Comparison of ENCODE assay signal across 9 mouse cellular contexts in the genomic region with DNA sequence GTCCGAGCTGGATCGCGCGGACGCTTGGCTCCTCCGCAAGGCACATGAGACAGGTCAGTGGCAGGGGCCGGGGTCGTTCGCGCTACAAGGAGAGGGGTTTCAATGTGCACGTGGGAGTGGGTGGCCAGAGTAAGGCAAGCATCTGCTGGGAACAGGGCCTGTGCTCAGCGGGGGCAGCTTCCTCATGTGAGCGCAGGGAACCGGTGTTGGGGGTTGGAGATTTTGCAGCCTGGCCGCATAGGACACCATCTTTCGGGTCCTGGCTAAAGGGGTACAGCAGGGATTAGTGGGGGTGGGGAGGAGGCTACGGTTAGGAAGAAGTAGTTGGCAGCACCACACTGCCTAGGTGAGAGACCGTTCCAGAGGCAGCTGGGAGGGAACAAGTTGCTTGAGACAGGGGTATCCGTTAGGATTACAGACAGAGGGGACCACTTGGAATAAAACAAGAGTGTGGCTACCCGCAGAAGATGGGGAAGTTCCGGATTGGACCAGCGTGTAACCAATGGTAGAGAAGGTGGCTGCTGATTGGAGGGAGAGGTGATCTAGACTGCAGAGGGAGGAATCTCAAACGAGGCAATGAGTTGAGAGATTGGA. TPM values are rescaled to one million over a fixed set of nuclear protein-coding genes. Genes with fewer than 3 reads are reported as not detected.
DNase-seq lines count a peak whose midpoint lies in the region; ATAC-seq and TF ChIP-seq lines count a peak whose summit lies in the region.
"Had no signal": no experiment of that assay in that cellular context is flagged by ENCODE, and none has a peak within 500 bp of the region (broad histone marks: within the 10 kb centered on the region; RNA-seq: fewer than 3 reads in every experiment).

No protein-coding gene starts in this region.

- H3K9me3 ChIP-seq in intestine, postnatal 0 days (ENCODE audit: control insufficient read depth) = no peaks in the 10 kb centered on the region
- H3K9me3 ChIP-seq in midbrain, embryonic 10.5 days (replicated peaks) = no peaks in the 10 kb centered on the region

- peak; percentile 57 for ATAC-seq in granulocyte monocyte progenitor cell, adult 5-6 weeks (replicated peaks; ENCODE audit: poor library complexity, severe bottlenecking)
- ATAC-seq in intestine, postnatal 0 days = peak; percentile 10

- peak overlapping the region; percentile 90 for H3K4me3 ChIP-seq in intestine, postnatal 0 days (ENCODE audit: low read depth, low read length)
- H3K4me3 ChIP-seq in midbrain, embryonic 10.5 days = peak overlapping the region; percentile 73
- H3K4me3 ChIP-seq in thymus, adult 2 months (ENCODE audit: control insufficient read depth, insufficient read depth, low read length) = peak overlapping the region; percentile 80

- no peak for TF ChIP-seq CTCF in intestine, postnatal 0 days (IDR thresholded peaks at IDR 0.05; ENCODE audit: low read depth)
- no peak for TF ChIP-seq CTCF in thymus, adult 2 months (IDR thresholded peaks at IDR 0.05; ENCODE audit: borderline replicate concordance, control insufficient read depth, extremely low read depth, insufficient read depth, low read length, poor library complexity)

- peaks cover 9% of the 10 kb centered on the region; the same call in 1 of the 2 replicates for H3K36me3 ChIP-seq in intestine, postnatal 0 days (ENCODE audit: control insufficient read depth, insufficient read depth)
- peaks cover 25% of the 10 kb centered on the region for H3K36me3 ChIP-seq in midbrain, embryonic 10.5 days
- H3K36me3 ChIP-seq in thymus, adult 2 months (ENCODE audit: control insufficient read depth, insufficient read depth, low read length) = no peaks in the 10 kb centered on the region

- H3K27me3 ChIP-seq in intestine, postnatal 0 days (replicated peaks; ENCODE audit: control insufficient read depth, insufficient read depth, low read length) = no peaks in the 10 kb centered on the region
- 0 out of 2 replicates have a peak, but pooled peaks cover 7% of the 10 kb centered on the region for H3K27me3 ChIP-seq in midbrain, embryonic 10.5 days (ENCODE audit: low read depth, poor library complexity, severe bottlenecking)
- H3K27me3 ChIP-seq in thymus, adult 2 months (ENCODE audit: control insufficient read depth, insufficient read depth, low read length) = no peaks in the 10 kb centered on the region

- peak overlapping the region; percentile 98 for H3K4me2 ChIP-seq in intestine, postnatal 0 days (replicated peaks; ENCODE audit: low read depth)

- WGBS in intestine, postnatal 0 days = under 1% methylated on average over 23 of the region's 23 CpGs
- under 1% methylated on average over 23 of the region's 23 CpGs for WGBS in midbrain, embryonic 10.5 days
- WGBS in thymus, adult 2 months = 1% methylated on average over 23 of the region's 23 CpGs

- H3K27ac ChIP-seq in intestine, postnatal 0 days (ENCODE audit: low read depth, low read length) = peak overlapping the region; percentile 35; the same call in 1 of the 2 replicates
- H3K27ac ChIP-seq in midbrain, embryonic 10.5 days (replicated peaks) = peak overlapping the region; percentile 81
- H3K27ac ChIP-seq in thymus, adult 2 months (ENCODE audit: control insufficient read depth, insufficient read depth, low read length) = no peak overlapping the region

- intact Hi-C loops in left cerebral cortex, postnatal 36 days (cut with DNase I) = loop anchor here (10.0 kb wide), 1 partner anchor 158 kb away; no protein-coding TSS in a partner anchor

- H3K4me1 ChIP-seq in intestine, postnatal 0 days (replicated peaks; ENCODE audit: control insufficient read depth, insufficient read depth, low read length) = no peaks in the 10 kb centered on the region; the same call in 1 of the 2 replicates
- peaks cover 19% of the 10 kb centered on the region for H3K4me1 ChIP-seq in midbrain, embryonic 10.5 days
- H3K4me1 ChIP-seq in thymus, adult 2 months (replicated peaks; ENCODE audit: control insufficient read depth, insufficient read depth, low read length) = peaks cover 12% of the 10 kb centered on the region

- DNase-seq in thymus, adult 18-20 months = peak; percentile 25 to 39
- DNase-seq in thymus, postnatal 4 days = no peak
- DNase-seq in cerebellum, postnatal 36 days = peak; percentile 53 to 59
- DNase-seq in left cerebral cortex, postnatal 36 days (ENCODE audit: low spot score in 2 of 2) = peak; percentile 59 to 71
- peak; percentile 67 for DNase-seq in midbrain, embryonic 10.5 days (ENCODE audit: low spot score)
- peak; percentile 46 for DNase-seq in thymus, adult 2 months

- TF ChIP-seq POLR2A in thymus, adult 2 months (IDR thresholded peaks at IDR 0.05; ENCODE audit: control insufficient read depth, extremely low read depth, insufficient read depth, low read length, poor library complexity) = no peak

- H3K9ac ChIP-seq in intestine, postnatal 0 days (ENCODE audit: low read depth, low read length) = peak overlapping the region; percentile 58

RNA-seq across cellular contexts. Expression of a gene that starts 0.6 kb away (rescaled TPM):
- total RNA-seq in granulocyte monocyte progenitor cell, adult 5-6 weeks (2014; fragmentation: Nextera tagmentation) = 27.5 and 71.6 TPM in 2 replicates
- total RNA-seq in granulocyte monocyte progenitor cell, adult 5-6 weeks (2017) = 17.2 and 26.2 TPM in 2 replicates
- 124 and 132 TPM in 2 replicates for polyA plus RNA-seq in intestine, postnatal 0 days (2015; fragmentation: Nextera tagmentation; extraction: Ambion mirVana)
- total RNA-seq in left cerebral cortex, postnatal 36 days (2021) = 10 to 100 TPM; 62.3 to 85.7 TPM
- 54.5 and 64.7 TPM in 2 replicates for polyA plus RNA-seq in midbrain, embryonic 10.5 days (2016; fragmentation: Nextera tagmentation; extraction: Ambion mirVana)
- polyA plus RNA-seq in thymus, adult 2 months (2012; rRNA removed) = 225 and 228 TPM in 2 replicates

RNA-seq across cellular contexts. Expression of a gene that starts 24.3 kb away (rescaled TPM):
- not detected in 2 replicates for total RNA-seq in granulocyte monocyte progenitor cell, adult 5-6 weeks (2014; fragmentation: Nextera tagmentation)
- not detected in 2 replicates for total RNA-seq in granulocyte monocyte progenitor cell, adult 5-6 weeks (2017)
- polyA plus RNA-seq in intestine, postnatal 0 days (2015; fragmentation: Nextera tagmentation; extraction: Ambion mirVana) = 0.22 and 0.27 TPM in 2 replicates
- total RNA-seq in left cerebral cortex, postnatal 36 days (2021) = 1 to 10 TPM; 9.9 to 10.0 TPM
- 0.32 and 0.74 TPM in 2 replicates for polyA plus RNA-seq in midbrain, embryonic 10.5 days (2016; fragmentation: Nextera tagmentation; extraction: Ambion mirVana)
- polyA plus RNA-seq in thymus, adult 2 months (2012; rRNA removed) = 0.17 and 0.28 TPM in 2 replicates
- total RNA-seq: heart, postnatal 14 days had no signal

RNA-seq across cellular contexts. Expression of a gene that starts 52.5 kb away (rescaled TPM):
- 42.3 and 57.9 TPM in 2 replicates for total RNA-seq in granulocyte monocyte progenitor cell, adult 5-6 weeks (2014; fragmentation: Nextera tagmentation)
- 20.9 and 40.7 TPM in 2 replicates for total RNA-seq in granulocyte monocyte progenitor cell, adult 5-6 weeks (2017)
- 12.9 and 13.5 TPM in 2 replicates for polyA plus RNA-seq in intestine, postnatal 0 days (2015; fragmentation: Nextera tagmentation; extraction: Ambion mirVana)
- 10 to 100 TPM; 66.3 to 67.7 TPM for total RNA-seq in left cerebral cortex, postnatal 36 days (2021)
- 16.9 and 17.6 TPM in 2 replicates for polyA plus RNA-seq in midbrain, embryonic 10.5 days (2016; fragmentation: Nextera tagmentation; extraction: Ambion mirVana)
- polyA plus RNA-seq in thymus, adult 2 months (2012; rRNA removed) = 81.3 and 100 TPM in 2 replicates
